Mouse (Mus musculus): ENCODE data around the gene Gm28051. TPM values are rescaled to one million over a fixed set of nuclear protein-coding genes. Genes with fewer than 3 reads are reported as not detected.

Gene Gm28051
- not detected in 2 replicates for polyA plus RNA-seq (2015; fragmentation: Nextera tagmentation; extraction: Ambion mirVana)

DNA sequence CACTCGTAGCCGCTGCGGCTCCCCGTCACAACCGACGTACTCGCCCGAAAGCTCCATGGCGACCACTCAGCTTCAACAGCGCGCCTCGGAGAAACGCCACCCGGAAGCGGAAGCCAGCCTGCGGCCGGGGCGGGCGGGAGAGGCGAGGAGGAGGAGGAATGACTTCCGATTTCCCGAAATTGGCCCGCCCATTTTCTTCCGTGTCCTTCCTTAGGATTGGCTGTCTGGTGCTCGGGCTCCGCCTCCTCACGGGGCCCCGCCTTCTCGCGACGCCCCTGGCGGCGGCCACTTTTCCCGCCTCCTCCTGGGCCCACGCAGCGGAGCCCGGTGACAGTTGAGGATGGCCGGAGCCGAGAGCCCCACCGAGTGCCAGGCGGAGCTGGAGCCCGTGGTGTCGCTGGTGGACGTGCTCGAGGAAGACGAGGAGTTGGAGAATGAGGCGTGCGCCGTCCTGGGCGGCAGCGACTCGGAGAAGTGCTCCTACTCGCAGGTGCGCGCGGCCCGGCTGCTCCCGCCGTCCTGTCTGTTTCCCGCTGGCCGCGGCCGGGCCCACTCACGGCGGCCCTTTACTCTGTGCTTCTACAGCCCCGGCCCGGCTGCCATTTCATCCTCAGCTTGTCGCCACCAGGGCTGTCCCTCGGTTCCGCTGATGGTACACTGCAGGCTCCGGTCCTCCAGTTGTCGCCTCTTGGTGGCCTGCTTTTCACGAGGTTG, at the start of gene Gm28051, which contains the start of the genes Gon7 and Ubr7:
Gm28051 (minus strand) TSS at position 77 of the 714 bp plus-strand sequence.
Gon7 (minus strand) TSS at position 115 of the 714 bp plus-strand sequence.
Ubr7 (plus strand) TSS at position 279 of the 714 bp plus-strand sequence.
- H3K4me1 ChIP-seq (ENCODE audit: control insufficient read depth, insufficient read depth, low read length), result peaks cover 11% of the 10 kb centered on the region
- H3K4me3 ChIP-seq (ENCODE audit: low read length), result peak within 1 kb of the TSS; percentile 70
- under 1% methylated on average over 71 of the region's 73 CpGs for WGBS
- peak within 1 kb of the TSS; percentile 94 for H3K27ac ChIP-seq (ENCODE audit: low read length)
- H3K36me3 ChIP-seq (ENCODE audit: control insufficient read depth, insufficient read depth, low read length), result 0 out of 2 replicates have a peak, but pooled peaks cover 7% of the 10 kb centered on the region
- H3K4me2 ChIP-seq (ENCODE audit: low read depth, low read length), result peak within 1 kb of the TSS; percentile 85
- H3K9me3 ChIP-seq (ENCODE audit: control insufficient read depth, low read length), result no peaks in the 10 kb centered on the region
- peak; percentile 98 for ATAC-seq
- H3K9ac ChIP-seq (ENCODE audit: low read depth, low read length), result peak within 1 kb of the TSS; percentile 80
- H3K27me3 ChIP-seq (replicated peaks; ENCODE audit: control insufficient read depth, insufficient read depth, low read length), result no peaks in the 10 kb centered on the region

- 92% methylated on average over 2 of the region's 2 CpGs for WGBS
- Histone ChIP-seq H3K4me1 (ENCODE audit: control insufficient read depth, insufficient read depth, low read length) (no peaks in the 10 kb centered on the region), H3K36me3 (ENCODE audit: control insufficient read depth, insufficient read depth, low read length) (no peaks in the 10 kb centered on the region), H3K27ac (ENCODE audit: low read length) (no peak overlapping the region), H3K27me3 (replicated peaks; ENCODE audit: control insufficient read depth, insufficient read depth, low read length) (no peaks in the 10 kb centered on the region), H3K4me2 (ENCODE audit: low read depth, low read length) (no peak overlapping the region), H3K9me3 (ENCODE audit: control insufficient read depth, low read length) (no peaks in the 10 kb centered on the region), H3K9ac (ENCODE audit: low read depth, low read length) (no peak overlapping the region), H3K4me3 (ENCODE audit: low read length) (no peak overlapping the region)
- no peak for ATAC-seq
Observed at GRCm38 (mm10) chr12:102799528-102799927, 42.0 kb upstream of the Gm28051 start.

DNA sequence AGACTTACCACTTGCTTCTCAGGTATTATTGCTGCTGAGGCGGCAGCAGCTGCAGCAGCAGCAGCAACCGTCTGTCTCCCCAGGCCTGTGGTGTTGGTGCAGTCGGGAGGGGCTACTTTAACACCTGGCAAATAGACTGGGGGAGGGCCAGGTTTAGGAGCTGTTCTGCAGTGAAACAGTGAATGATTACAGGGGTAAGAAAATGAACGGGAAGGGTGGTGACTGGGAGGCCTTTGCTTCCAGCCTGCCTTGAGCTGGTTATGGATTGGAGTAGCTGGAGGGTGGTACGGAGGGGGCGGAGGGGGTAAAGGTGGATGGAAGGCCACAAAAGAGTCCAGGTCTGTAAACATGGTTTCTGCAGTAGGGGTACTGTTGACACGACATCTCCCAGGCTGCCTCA, 30.4 kb upstream of the Gm28051 start:
- Histone ChIP-seq H3K9ac (ENCODE audit: low read depth, low read length) (no peak overlapping the region), H3K4me1 (ENCODE audit: control insufficient read depth, insufficient read depth, low read length) (no peaks in the 10 kb centered on the region), H3K36me3 (ENCODE audit: control insufficient read depth, insufficient read depth, low read length) (peaks cover 15% of the 10 kb centered on the region; the same call in 1 of the 2 replicates), H3K27me3 (replicated peaks; ENCODE audit: control insufficient read depth, insufficient read depth, low read length) (no peaks in the 10 kb centered on the region), H3K9me3 (ENCODE audit: control insufficient read depth, low read length) (no peaks in the 10 kb centered on the region), H3K4me3 (ENCODE audit: low read length) (no peak overlapping the region), H3K4me2 (ENCODE audit: low read depth, low read length) (no peak overlapping the region), H3K27ac (ENCODE audit: low read length) (no peak overlapping the region)
- peak; percentile 42; the same call in 1 of the 2 replicates for ATAC-seq
- 80% methylated on average over 7 of the region's 7 CpGs for WGBS

DNA sequence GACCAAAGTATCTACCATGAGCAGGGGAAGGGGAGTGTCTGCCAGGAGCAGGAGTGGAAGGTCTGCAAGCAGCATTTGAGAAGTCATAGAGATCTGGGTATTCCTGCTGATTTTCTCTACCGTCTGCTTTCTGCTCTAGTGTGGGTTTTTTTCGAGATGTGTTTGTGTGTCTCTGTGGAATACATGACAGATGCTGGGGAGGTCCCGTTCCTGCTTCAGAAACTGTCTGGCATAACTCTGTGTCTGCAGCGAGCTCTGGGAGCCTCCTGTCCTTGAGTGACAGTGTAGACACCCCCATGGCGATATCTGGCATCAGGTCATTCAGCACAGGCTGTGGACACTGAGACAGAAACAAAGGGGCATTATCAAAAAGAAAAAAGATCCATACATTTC, 28.0 kb upstream of the Gm28051 start:
- no peak for ATAC-seq
- Histone ChIP-seq H3K36me3 (ENCODE audit: control insufficient read depth, insufficient read depth, low read length) (peaks cover 14% of the 10 kb centered on the region; the same call in 1 of the 2 replicates), H3K27me3 (replicated peaks; ENCODE audit: control insufficient read depth, insufficient read depth, low read length) (no peaks in the 10 kb centered on the region), H3K27ac (ENCODE audit: low read length) (no peak overlapping the region), H3K9me3 (ENCODE audit: control insufficient read depth, low read length) (no peaks in the 10 kb centered on the region), H3K4me2 (ENCODE audit: low read depth, low read length) (no peak overlapping the region), H3K4me1 (ENCODE audit: control insufficient read depth, insufficient read depth, low read length) (no peaks in the 10 kb centered on the region), H3K9ac (ENCODE audit: low read depth, low read length) (no peak overlapping the region), H3K4me3 (ENCODE audit: low read length) (no peak overlapping the region)
- 82% methylated on average over 5 of the region's 5 CpGs for WGBS

DNA sequence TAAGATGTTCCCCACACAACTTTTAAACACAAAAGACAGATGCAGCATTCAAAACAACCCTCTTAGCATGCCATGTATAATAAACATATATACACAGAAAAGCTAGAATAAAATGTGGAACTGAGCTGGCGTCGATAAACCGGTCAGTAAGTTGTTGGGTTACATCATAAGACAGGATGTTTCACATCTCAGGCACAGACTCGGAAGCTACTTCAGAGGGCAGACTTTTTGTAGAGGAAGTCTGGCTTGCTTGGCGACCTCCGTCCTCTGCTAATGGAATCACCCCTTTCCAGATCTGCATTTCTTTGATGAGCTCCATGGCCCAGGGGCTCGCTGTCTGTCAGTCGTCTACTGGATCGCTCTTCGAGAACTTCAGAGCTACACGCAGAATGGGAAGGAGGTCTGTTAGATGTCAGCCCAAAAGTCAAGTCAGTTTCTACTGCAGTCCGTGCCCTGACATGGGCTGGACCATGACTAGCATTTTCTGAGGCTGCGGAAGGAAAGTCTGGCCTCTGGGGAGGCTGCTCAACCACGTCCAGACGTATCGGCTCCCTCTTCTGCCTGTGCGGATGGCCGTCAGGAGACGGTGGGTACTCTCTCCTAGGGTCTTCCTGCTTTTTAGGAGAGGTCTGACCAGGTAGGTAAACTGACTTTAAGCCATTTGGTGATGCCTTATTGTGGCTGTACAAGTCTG, 27.5 kb upstream of the Gm28051 start:
- ATAC-seq, result no peak
- H3K4me3 ChIP-seq (ENCODE audit: low read length), result no peak overlapping the region
- peaks cover 10% of the 10 kb centered on the region; the same call in 1 of the 2 replicates for H3K36me3 ChIP-seq (ENCODE audit: control insufficient read depth, insufficient read depth, low read length)
- 84% methylated on average over 19 of the region's 19 CpGs for WGBS
- H3K9me3 ChIP-seq (ENCODE audit: control insufficient read depth, low read length), result no peaks in the 10 kb centered on the region
- no peaks in the 10 kb centered on the region for H3K27me3 ChIP-seq (replicated peaks; ENCODE audit: control insufficient read depth, insufficient read depth, low read length)
- no peaks in the 10 kb centered on the region for H3K4me1 ChIP-seq (ENCODE audit: control insufficient read depth, insufficient read depth, low read length)
- no peak overlapping the region for H3K9ac ChIP-seq (ENCODE audit: low read depth, low read length)
- no peak overlapping the region for H3K4me2 ChIP-seq (ENCODE audit: low read depth, low read length)
- no peak overlapping the region for H3K27ac ChIP-seq (ENCODE audit: low read length)

GRCm38 (mm10) chr12:102782841-102783240, 25.3 kb upstream of the Gm28051 start:
- Histone ChIP-seq H3K36me3 (ENCODE audit: control insufficient read depth, insufficient read depth, low read length) (peaks cover 6% of the 10 kb centered on the region; the same call in 1 of the 2 replicates), H3K4me1 (ENCODE audit: control insufficient read depth, insufficient read depth, low read length) (no peaks in the 10 kb centered on the region), H3K4me2 (ENCODE audit: low read depth, low read length) (no peak overlapping the region), H3K9me3 (ENCODE audit: control insufficient read depth, low read length) (no peaks in the 10 kb centered on the region), H3K27me3 (replicated peaks; ENCODE audit: control insufficient read depth, insufficient read depth, low read length) (no peaks in the 10 kb centered on the region), H3K9ac (ENCODE audit: low read depth, low read length) (no peak overlapping the region), H3K4me3 (ENCODE audit: low read length) (no peak overlapping the region), H3K27ac (ENCODE audit: low read length) (no peak overlapping the region)
- no peak for ATAC-seq
- WGBS, result 92% methylated on average over 5 of the region's 5 CpGs

DNA sequence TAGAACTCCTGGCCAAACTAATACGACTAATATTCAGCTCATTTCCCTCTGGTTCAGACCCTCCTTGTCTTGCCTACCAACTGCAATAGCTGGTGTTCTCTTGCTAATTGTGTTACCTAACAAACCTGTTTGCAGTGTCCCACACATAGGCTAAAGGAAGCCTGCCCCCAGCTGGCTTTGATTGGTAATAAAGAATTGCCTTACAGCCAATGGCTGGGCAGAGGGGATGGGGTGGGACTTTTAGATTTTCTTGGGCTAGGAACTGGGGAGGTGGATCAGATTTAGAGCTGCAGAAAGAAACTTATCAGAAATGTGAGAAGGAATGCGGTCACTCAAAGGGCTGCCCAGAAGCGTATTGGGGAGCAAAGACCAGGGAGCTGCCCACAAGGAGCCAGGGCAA, 21.9 kb upstream of the Gm28051 start:
- peak; percentile 66; the same call in 1 of the 2 replicates for ATAC-seq
- H3K4me1 ChIP-seq (ENCODE audit: control insufficient read depth, insufficient read depth, low read length), result no peaks in the 10 kb centered on the region
- H3K9ac ChIP-seq (ENCODE audit: low read depth, low read length), result no peak overlapping the region
- H3K4me2 ChIP-seq (ENCODE audit: low read depth, low read length), result no peak overlapping the region
- no peaks in the 10 kb centered on the region for H3K9me3 ChIP-seq (ENCODE audit: control insufficient read depth, low read length)
- H3K4me3 ChIP-seq (ENCODE audit: low read length), result no peak overlapping the region
- WGBS, result 43% methylated on average over 3 of the region's 3 CpGs
- H3K27me3 ChIP-seq (replicated peaks; ENCODE audit: control insufficient read depth, insufficient read depth, low read length), result no peaks in the 10 kb centered on the region
- peaks cover 8% of the 10 kb centered on the region; the same call in 1 of the 2 replicates for H3K36me3 ChIP-seq (ENCODE audit: control insufficient read depth, insufficient read depth, low read length)
- no peak overlapping the region for H3K27ac ChIP-seq (ENCODE audit: low read length)

DNA sequence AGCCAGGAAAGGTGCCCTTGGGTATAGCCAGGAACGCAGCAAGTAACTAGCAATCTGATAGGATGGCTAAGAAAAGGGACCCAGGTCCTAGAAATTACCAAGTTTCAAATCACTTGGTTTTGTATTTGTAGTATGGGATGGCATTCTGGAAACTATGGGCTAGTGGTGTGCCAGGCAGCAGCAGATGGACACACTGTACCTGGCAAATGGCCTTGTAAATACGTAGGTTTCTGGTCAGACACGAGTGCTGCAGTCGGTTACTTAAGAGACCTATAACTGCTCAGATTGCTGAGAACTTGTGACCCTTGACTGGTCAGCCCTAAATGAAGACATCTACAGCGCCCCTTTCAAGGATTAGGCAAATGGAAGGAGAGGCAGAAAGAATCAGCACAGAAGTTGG, 20.6 kb upstream of the Gm28051 start:
- no peaks in the 10 kb centered on the region for H3K27me3 ChIP-seq (replicated peaks; ENCODE audit: control insufficient read depth, insufficient read depth, low read length)
- H3K9ac ChIP-seq (ENCODE audit: low read depth, low read length), result no peak overlapping the region
- H3K36me3 ChIP-seq (ENCODE audit: control insufficient read depth, insufficient read depth, low read length), result peaks cover 8% of the 10 kb centered on the region; the same call in 1 of the 2 replicates
- H3K4me3 ChIP-seq (ENCODE audit: low read length), result no peak overlapping the region
- no peaks in the 10 kb centered on the region for H3K4me1 ChIP-seq (ENCODE audit: control insufficient read depth, insufficient read depth, low read length)
- no peak overlapping the region for H3K27ac ChIP-seq (ENCODE audit: low read length)
- no peaks in the 10 kb centered on the region for H3K9me3 ChIP-seq (ENCODE audit: control insufficient read depth, low read length)
- WGBS, result 84% methylated on average over 5 of the region's 5 CpGs
- no peak for ATAC-seq
- H3K4me2 ChIP-seq (ENCODE audit: low read depth, low read length), result no peak overlapping the region

DNA sequence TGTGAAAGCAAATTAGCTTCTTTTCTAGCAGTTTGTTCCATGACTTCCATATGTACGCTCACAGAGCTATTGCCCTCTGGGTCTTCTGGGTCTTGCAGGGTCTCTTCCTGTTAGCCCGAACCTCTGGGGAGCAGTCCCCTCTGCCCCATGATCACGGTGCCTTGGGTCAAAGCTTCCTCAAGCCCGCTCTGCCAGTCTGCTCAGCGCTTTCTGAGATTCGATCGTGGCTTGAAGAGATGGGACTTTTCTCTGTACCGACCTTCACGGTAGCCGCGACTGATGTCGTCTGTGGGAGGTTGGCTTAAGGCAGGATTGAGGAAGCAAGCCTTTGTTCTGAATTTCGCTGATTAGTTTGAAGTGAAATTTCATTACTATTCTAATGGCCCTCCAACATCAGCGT, 18.5 kb upstream of the Gm28051 start:
- Histone ChIP-seq H3K4me3 (ENCODE audit: low read length) (no peak overlapping the region), H3K27ac (ENCODE audit: low read length) (no peak overlapping the region), H3K4me2 (ENCODE audit: low read depth, low read length) (no peak overlapping the region), H3K27me3 (replicated peaks; ENCODE audit: control insufficient read depth, insufficient read depth, low read length) (no peaks in the 10 kb centered on the region), H3K4me1 (ENCODE audit: control insufficient read depth, insufficient read depth, low read length) (no peaks in the 10 kb centered on the region), H3K9ac (ENCODE audit: low read depth, low read length) (no peak overlapping the region), H3K9me3 (ENCODE audit: control insufficient read depth, low read length) (no peaks in the 10 kb centered on the region; the same call in 1 of the 2 replicates), H3K36me3 (ENCODE audit: control insufficient read depth, insufficient read depth, low read length) (peaks cover 17% of the 10 kb centered on the region)
- 95% methylated on average over 14 of the region's 14 CpGs for WGBS
- ATAC-seq, result no peak
